Mouse (Mus musculus) T-helper 17 cell (primary cell): ENCODE results near the gene Lsamp.

Source experiments
- in situ Hi-C, 2 experiments: fragments of 300-600 bp; cut with MboI, MseI; formaldehyde crosslinking; loops; 1 replicate in 1 of 2; 2 replicates in 1 of 2; pipeline ENCODE4 v1.15.1; 2025; ENCODE audit warnings: high pct_unique_total_duplicates in 2 of 2

The Lsamp gene

GRCm38 (mm10) chr16:41532661-41533551 is 1548.7 kb downstream of the Lsamp start:
- in situ Hi-C loops: no loop called here

GRCm38 (mm10) chr16:41533686-41534085 is 1549.5 kb downstream of the Lsamp start:
- in situ Hi-C loops: no loop called here

- in situ Hi-C loops: no loop called here
These were observed 1551.6 kb downstream of the Lsamp start for GRCm38 (mm10) chr16:41535806-41536205.

GRCm38 (mm10) chr16:41542641-41543040 is 1558.5 kb downstream of the Lsamp start:
- in situ Hi-C loops: no loop called here

- in situ Hi-C loops: no loop called here
These were observed 1567.0 kb downstream of the Lsamp start for GRCm38 (mm10) chr16:41551164-41551563.

GRCm38 (mm10) chr16:41551851-41552262 is 1567.7 kb downstream of the Lsamp start:
- in situ Hi-C loops: no loop called here

- in situ Hi-C loops: no loop called here
These were observed 1572.9 kb downstream of the Lsamp start for GRCm38 (mm10) chr16:41557104-41557503.

GRCm38 (mm10) chr16:41565233-41565632 is 1581.1 kb downstream of the Lsamp start:
- in situ Hi-C loops: no loop called here

GRCm38 (mm10) chr16:41588675-41589301 is 1604.6 kb downstream of the Lsamp start:
- in situ Hi-C loops: no loop called here

- in situ Hi-C loops: no loop called here
These were observed 1628.1 kb downstream of the Lsamp start for GRCm38 (mm10) chr16:41612229-41612628.

- in situ Hi-C loops: no loop called here
These were observed 1639.7 kb downstream of the Lsamp start for GRCm38 (mm10) chr16:41623871-41624270.

GRCm38 (mm10) chr16:41633898-41634297 is 1649.7 kb downstream of the Lsamp start:
- in situ Hi-C loops: no loop called here

- in situ Hi-C loops: no loop called here
These were observed 1656.7 kb downstream of the Lsamp start for GRCm38 (mm10) chr16:41640876-41641275.

GRCm38 (mm10) chr16:41653261-41653660 is 1669.1 kb downstream of the Lsamp start:
- in situ Hi-C loops: no loop called here

GRCm38 (mm10) chr16:41674316-41675038 is 1690.3 kb downstream of the Lsamp start:
- in situ Hi-C loops: no loop called here

GRCm38 (mm10) chr16:41675774-41676173 is 1691.6 kb downstream of the Lsamp start:
- in situ Hi-C loops: no loop called here

- in situ Hi-C loops: no loop called here
These were observed 1708.3 kb downstream of the Lsamp start for GRCm38 (mm10) chr16:41692435-41692834.

GRCm38 (mm10) chr16:41701790-41702428 is 1717.7 kb downstream of the Lsamp start:
- in situ Hi-C loops: no loop called here

- in situ Hi-C loops: no loop called here
These were observed 1744.9 kb downstream of the Lsamp start for GRCm38 (mm10) chr16:41728900-41729585.

GRCm38 (mm10) chr16:41729911-41730310 is 1745.8 kb downstream of the Lsamp start:
- in situ Hi-C loops: loop anchor here in 1 of 2 experiments (10.0 kb wide), 1 partner anchor 1075 kb away; no protein-coding TSS in a partner anchor

GRCm38 (mm10) chr16:41745037-41745436 is 1760.9 kb downstream of the Lsamp start:
- in situ Hi-C loops: no loop called here
